Mouse (Mus musculus) E14TG2a.4 (cell line): Measurements from ENCODE around the gene Krtap29-1.

Experiments used
- CTCF ChIP-seq: conservative IDR thresholded peaks from 2 replicates; pipeline ENCODE4 v1.5.1; 2014; ENCODE audit warnings: low read length
- NANOG ChIP-seq: IDR thresholded peaks from 2 replicates; pipeline ENCODE4 v1.6.1; 2014; ENCODE audit warnings: borderline replicate concordance, low read length, mixed read lengths

- TF ChIP-seq CTCF (no peak), NANOG (no peak)
Measured at GRCm38 (mm10) chr11:99985291-99986092, 6.6 kb upstream of the Krtap29-1 start.
